Mouse (Mus musculus) spleen, adult 2 months (tissue): ENCODE results near the gene Sipa1l2. TPM values are rescaled to one million over a fixed set of nuclear protein-coding genes. Genes with fewer than 3 reads are reported as not detected.

Experiments
- DNase-seq, 2 experiments: peaks; one replicate each; pipeline versions ENCODE4 v3.0.0 to v3.0.0-alpha.2; 2012 to 2021; ENCODE audit warnings: low spot score in 2 of 2, low read depth in 1 of 2
- H3K27ac ChIP-seq: fragments of 200-500 bp; 2 replicates; pipeline ENCODE4 v1.5.1; 2012; ENCODE audit warnings: low read length, inconsistent platforms; ENCODE audit not compliant: insufficient read depth
- H3K27me3 ChIP-seq: fragments of 200-500 bp; 2 replicates; pipeline ENCODE4 v1.6.1; 2012; ENCODE audit warnings: mild to moderate bottlenecking, moderate library complexity, low read length, inconsistent platforms; ENCODE audit not compliant: control insufficient read depth, insufficient read depth
- H3K36me3 ChIP-seq: fragments of 200-500 bp; 2 replicates; pipeline ENCODE4 v1.6.1; 2012; ENCODE audit warnings: mild to moderate bottlenecking, low read length, inconsistent platforms; ENCODE audit not compliant: control insufficient read depth, insufficient read depth
- H3K4me1 ChIP-seq: fragments of 200-500 bp; 2 replicates; pipeline ENCODE4 v1.6.1; 2011; ENCODE audit warnings: inconsistent platforms; ENCODE audit not compliant: control insufficient read depth, insufficient read depth, insufficient read length
- H3K4me3 ChIP-seq: fragments of 200-500 bp; 2 replicates; pipeline ENCODE4 v1.5.1; 2011; ENCODE audit warnings: mild to moderate bottlenecking, inconsistent platforms; ENCODE audit not compliant: insufficient read depth, insufficient read length; ENCODE audit errors: extremely low read depth
- CTCF ChIP-seq: fragments of 200-500 bp; IDR thresholded peaks from 2 replicates; pipeline ENCODE4 v1.5.1; 2011; ENCODE audit warnings: mild to moderate bottlenecking, inconsistent platforms; ENCODE audit not compliant: insufficient read depth, insufficient read length, insufficient replicate concordance; ENCODE audit errors: extremely low read depth
- POLR2A ChIP-seq: fragments of 200-500 bp; IDR thresholded peaks from 2 replicates; pipeline ENCODE4 v1.6.1; 2011; ENCODE audit warnings: low read depth, low read length, inconsistent platforms
- WGBS: fragments of 180-500 bp; shearing (Covaris S2); methylation state at CpG from one replicate; pipeline ENCODE4 v1.1.7; 2018; 5-methylcytosine and 5-hydroxymethylcytosine counted together
- polyA plus RNA-seq: library from polyadenylated mRNA; depleted of rRNA; stranded (reverse); fragments of >200 nt; gene quantifications from 2 replicates; pipeline ENCODE4 v1.2.3, GENCODE M21; 2012

Sipa1l2 gene
- polyA plus RNA-seq, 1 experiment: 9.7 TPM

GRCm38 (mm10) chr8:125395032-125395431 lies 174.6 kb downstream of the Sipa1l2 start:
- TF ChIP-seq POLR2A: no peak
- TF ChIP-seq CTCF: no peak
- Histone ChIP-seq H3K36me3 (no peaks in the 10 kb centered on the region), H3K4me3 (no peak overlapping the region), H3K27ac (no peak overlapping the region), H3K4me1 (peaks cover 8% of the 10 kb centered on the region; the same call in 1 of the 2 replicates), H3K27me3 (no peaks in the 10 kb centered on the region)
- 52% methylated on average over 8 of the region's 8 CpGs for WGBS
- DNase-seq: no peak

- H3K4me3 ChIP-seq: peak overlapping the region; percentile 10; the same call in 1 of the 2 replicates
- H3K27me3 ChIP-seq: no peaks in the 10 kb centered on the region
- no peak for TF ChIP-seq CTCF
- TF ChIP-seq POLR2A: no peak
- peaks cover 8% of the 10 kb centered on the region; the same call in 1 of the 2 replicates for H3K4me1 ChIP-seq
- no peak for DNase-seq
- no peaks in the 10 kb centered on the region for H3K36me3 ChIP-seq
- H3K27ac ChIP-seq: 0 out of 2 replicates have a peak overlapping the region, but pooled peaks have one; percentile 21
- WGBS: 53% methylated on average over 7 of the region's 7 CpGs
These were observed 177.9 kb downstream of the Sipa1l2 start for GRCm38 (mm10) chr8:125391685-125392084.

- Histone ChIP-seq H3K36me3 (no peaks in the 10 kb centered on the region), H3K27me3 (no peaks in the 10 kb centered on the region), H3K4me3 (peak overlapping the region; percentile 46; the same call in 1 of the 2 replicates), H3K27ac (peak overlapping the region; percentile 77), H3K4me1 (peaks cover 8% of the 10 kb centered on the region; the same call in 1 of the 2 replicates)
- 16% methylated on average over 8 of the region's 8 CpGs for WGBS
- TF ChIP-seq CTCF (no peak), POLR2A (no peak; the same call in 1 of the 2 replicates)
- DNase-seq: peak; percentile 7 to 69
These were observed 178.3 kb downstream of the Sipa1l2 start for GRCm38 (mm10) chr8:125391271-125391670.

- Histone ChIP-seq H3K36me3 (no peaks in the 10 kb centered on the region), H3K4me3 (no peak overlapping the region), H3K4me1 (peaks cover 8% of the 10 kb centered on the region; the same call in 1 of the 2 replicates), H3K27ac (no peak overlapping the region), H3K27me3 (no peaks in the 10 kb centered on the region)
- DNase-seq: no peak
- TF ChIP-seq POLR2A (no peak), CTCF (no peak)
- WGBS: 84% methylated on average over 6 of the region's 6 CpGs
These were observed 179.1 kb downstream of the Sipa1l2 start for GRCm38 (mm10) chr8:125390506-125390895.

GRCm38 (mm10) chr8:125389756-125390505 lies 179.7 kb downstream of the Sipa1l2 start:
- Histone ChIP-seq H3K4me1 (peaks cover 8% of the 10 kb centered on the region; the same call in 1 of the 2 replicates), H3K4me3 (no peak overlapping the region), H3K27me3 (no peaks in the 10 kb centered on the region), H3K36me3 (no peaks in the 10 kb centered on the region), H3K27ac (no peak overlapping the region)
- DNase-seq: no peak
- WGBS: 86% methylated on average over 13 of the region's 13 CpGs
- TF ChIP-seq POLR2A (no peak), CTCF (no peak)

GRCm38 (mm10) chr8:125389280-125389679 lies 180.3 kb downstream of the Sipa1l2 start:
- no peaks in the 10 kb centered on the region for H3K36me3 ChIP-seq
- DNase-seq: no peak
- H3K4me1 ChIP-seq: peaks cover 8% of the 10 kb centered on the region; the same call in 1 of the 2 replicates
- no peak for TF ChIP-seq CTCF
- TF ChIP-seq POLR2A: no peak
- no peak overlapping the region for H3K4me3 ChIP-seq
- no peak overlapping the region for H3K27ac ChIP-seq
- 71% methylated on average over 5 of the region's 5 CpGs for WGBS
- no peaks in the 10 kb centered on the region for H3K27me3 ChIP-seq

GRCm38 (mm10) chr8:125388404-125389180 lies 181.0 kb downstream of the Sipa1l2 start:
- Histone ChIP-seq H3K27me3 (no peaks in the 10 kb centered on the region), H3K4me1 (peaks cover 8% of the 10 kb centered on the region; the same call in 1 of the 2 replicates), H3K27ac (no peak overlapping the region), H3K36me3 (no peaks in the 10 kb centered on the region), H3K4me3 (no peak overlapping the region)
- no peak for DNase-seq
- TF ChIP-seq POLR2A (no peak), CTCF (no peak)
- 28% methylated on average over 13 of the region's 13 CpGs for WGBS
